Mouse (Mus musculus) cortical plate, adult 2 months (tissue): ENCODE measurements around the gene Cox11.

Experiments
- CTCF ChIP-seq: fragments of 200-500 bp; IDR thresholded peaks from 2 replicates; pipeline ENCODE4 v1.5.1; 2011; ENCODE audit warnings: mild to moderate bottlenecking, control low read depth, low read length; ENCODE audit not compliant: insufficient read depth; ENCODE audit errors: extremely low read depth
- POLR2A ChIP-seq: fragments of 200-500 bp; IDR thresholded peaks from 2 replicates; pipeline ENCODE4 v1.6.1; 2011; ENCODE audit warnings: mild to moderate bottlenecking, low read length, control low read depth; ENCODE audit not compliant: insufficient read depth; ENCODE audit errors: extremely low read depth

GRCm38 (mm10) chr11:90622044-90622443 lies 15.9 kb upstream of the Cox11 start:
- no peak for TF ChIP-seq POLR2A
- no peak for TF ChIP-seq CTCF
